Mouse (Mus musculus): ENCODE data around the gene Tmem9.

Tmem9 gene

GRCm38 (mm10) chr1:136031697-136032096 lies 23.7 kb downstream of the Tmem9 start:
- no peak for DNase-seq

DNA sequence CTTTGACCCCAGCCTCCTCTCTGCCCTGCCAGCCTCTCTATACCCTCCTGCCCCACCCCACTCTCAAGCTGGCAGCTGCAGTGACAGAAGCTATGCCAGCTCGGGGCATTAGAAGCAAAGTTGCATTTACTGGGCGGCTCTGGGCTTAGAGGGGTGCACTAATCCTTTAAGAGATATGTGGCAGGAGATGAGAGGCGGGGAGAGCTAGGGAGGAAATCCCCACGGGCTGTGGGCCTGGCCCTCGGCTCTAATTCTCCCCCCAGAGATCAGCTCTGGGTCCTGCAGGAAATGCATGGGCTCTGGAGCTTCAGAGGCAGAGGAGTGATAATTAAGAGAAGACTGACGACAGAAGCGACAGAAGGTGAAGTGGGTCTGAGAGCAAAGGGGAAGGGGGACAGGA lies 25.0 kb downstream of the Tmem9 start:
- no peak for DNase-seq

DNA sequence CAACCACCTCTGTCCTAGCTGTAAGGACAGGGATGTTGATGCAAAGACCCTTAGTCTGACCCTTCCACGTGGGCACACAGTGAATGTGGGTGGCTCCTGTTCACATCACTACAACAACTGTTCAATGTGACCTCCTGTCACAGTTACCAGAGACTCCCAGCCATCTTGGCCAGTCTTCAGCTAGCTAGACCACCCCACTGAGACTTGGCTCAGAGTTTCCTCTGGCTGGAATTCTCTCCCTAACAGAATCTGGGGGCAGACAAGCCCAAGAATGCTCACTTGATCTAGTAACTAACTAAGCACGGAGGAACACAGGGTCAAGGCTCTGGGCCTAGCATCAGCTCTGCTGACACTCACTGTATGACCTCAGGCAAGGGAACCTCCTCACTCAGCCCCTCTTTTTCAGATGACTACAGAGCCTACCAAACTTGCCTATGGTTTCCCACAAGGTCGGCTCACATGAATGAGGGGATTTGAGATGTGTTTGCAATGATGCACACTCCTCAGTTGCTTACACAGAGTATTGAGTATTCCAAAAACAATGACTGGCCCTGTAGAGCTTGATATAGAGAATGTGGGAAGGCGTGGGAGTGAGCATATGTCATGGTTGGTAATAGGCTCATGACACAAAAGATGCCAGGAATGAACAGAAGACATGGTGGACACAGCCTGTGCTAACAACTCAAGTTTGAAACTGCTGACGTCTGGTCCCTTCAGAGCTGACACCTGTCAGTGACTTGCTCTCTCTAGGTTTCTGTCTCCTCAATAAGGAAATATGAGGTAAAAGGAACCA lies 31.0 kb downstream of the Tmem9 start:
- DNase-seq, result no peak

DNA sequence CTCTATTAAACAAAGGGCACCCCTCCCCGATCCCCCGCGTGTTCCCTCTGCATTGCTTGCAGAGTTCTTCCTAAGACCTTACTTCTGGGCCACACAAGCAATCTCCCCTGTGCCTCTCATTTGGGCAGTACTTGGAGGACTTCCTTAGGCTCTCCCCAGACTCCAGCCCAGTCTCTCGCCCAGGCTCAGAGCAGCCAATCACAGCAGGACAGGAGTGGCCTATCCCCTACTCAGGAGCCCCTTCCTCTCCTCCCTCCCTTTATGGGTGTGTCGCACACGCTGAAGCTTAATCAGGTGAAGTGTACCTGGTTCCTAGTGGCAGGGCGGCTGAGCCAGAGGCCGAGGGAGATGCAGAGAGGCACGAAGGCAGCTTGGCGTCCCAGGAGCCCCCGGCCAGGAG lies 32.5 kb downstream of the Tmem9 start:
- DNase-seq, result no peak

GRCm38 (mm10) chr1:136040874-136041273 lies 32.9 kb downstream of the Tmem9 start:
- DNase-seq, result no peak

GRCm38 (mm10) chr1:136045774-136046173 lies 37.8 kb downstream of the Tmem9 start:
- DNase-seq, result peak; percentile 65

GRCm38 (mm10) chr1:136047432-136047831 lies 39.5 kb downstream of the Tmem9 start:
- DNase-seq, result peak; percentile 10

DNA sequence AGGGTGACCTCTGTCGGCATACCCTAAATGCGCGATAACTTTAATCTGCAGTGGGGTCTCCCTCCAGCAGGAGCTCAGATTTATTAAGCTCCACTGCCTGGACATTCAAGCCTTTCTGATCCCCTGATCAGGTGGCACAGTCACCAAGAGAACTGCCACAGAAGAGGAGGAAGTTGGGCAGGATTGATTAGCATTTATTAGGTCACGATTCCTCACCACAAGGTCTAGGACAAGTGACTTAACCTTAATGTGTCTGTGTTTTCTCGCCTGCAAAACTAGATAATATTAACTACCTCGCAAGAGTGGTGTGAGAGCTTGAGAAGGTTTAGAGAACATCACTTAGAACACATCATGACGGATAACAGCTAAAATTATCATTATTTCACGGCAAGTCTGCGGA lies 39.9 kb downstream of the Tmem9 start:
- no peak for DNase-seq

GRCm38 (mm10) chr1:136050312-136051012 lies 42.5 kb downstream of the Tmem9 start, which contains the start of gene Ascl5:
Ascl5 (plus strand) TSS chr1:136050804.
- DNase-seq, result peak; percentile 7

DNA sequence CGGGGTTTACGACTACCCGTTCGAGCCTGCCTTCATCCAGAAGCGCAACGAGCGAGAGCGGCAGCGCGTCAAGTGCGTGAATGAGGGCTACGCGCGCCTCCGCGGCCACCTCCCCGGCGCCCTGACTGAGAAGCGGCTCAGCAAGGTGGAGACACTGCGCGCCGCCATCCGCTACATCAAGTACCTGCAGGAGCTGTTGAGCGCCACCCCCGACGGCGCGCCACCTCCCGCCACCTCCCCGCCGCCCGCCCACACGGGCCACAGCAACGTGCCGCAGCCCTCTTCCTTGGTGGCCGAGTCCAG lies 43.0 kb downstream of the Tmem9 start:
- DNase-seq, result peak; percentile 12

GRCm38 (mm10) chr1:136051465-136051864 lies 43.5 kb downstream of the Tmem9 start:
- DNase-seq, result peak; percentile 86

DNA sequence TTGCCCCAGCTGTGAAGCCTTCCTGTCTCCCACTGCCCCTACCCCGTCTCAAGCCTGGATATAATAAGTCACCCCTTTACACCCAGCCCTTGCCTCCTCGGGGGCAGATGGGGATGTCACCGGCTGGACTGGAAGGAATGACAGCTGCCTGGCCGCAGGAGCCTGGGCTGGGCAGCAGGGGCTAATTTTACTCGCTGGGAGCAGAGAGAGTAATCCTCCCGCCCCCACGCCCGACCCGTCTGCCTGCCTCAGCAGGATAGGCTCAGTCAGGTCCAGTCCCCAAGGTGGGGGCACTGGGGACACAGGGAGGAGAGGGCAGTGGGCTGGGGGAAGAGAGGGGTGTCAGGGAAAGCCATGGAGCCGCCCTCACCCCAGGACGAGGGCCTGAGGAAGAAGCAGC lies 44.6 kb downstream of the Tmem9 start, which contains the start of gene Cacna1s:
Gene Cacna1s, plus strand, starts transcription at position 204 of the 400 bp plus-strand sequence.
- no peak for DNase-seq

- no peak for DNase-seq
Measured at GRCm38 (mm10) chr1:136055771-136056170, 47.8 kb downstream of the Tmem9 start.

- DNase-seq, result no peak
Measured at GRCm38 (mm10) chr1:136058594-136058993, 50.6 kb downstream of the Tmem9 start.

- peak; percentile 85 for DNase-seq
Measured at GRCm38 (mm10) chr1:136061041-136061789, 53.3 kb downstream of the Tmem9 start.

DNA sequence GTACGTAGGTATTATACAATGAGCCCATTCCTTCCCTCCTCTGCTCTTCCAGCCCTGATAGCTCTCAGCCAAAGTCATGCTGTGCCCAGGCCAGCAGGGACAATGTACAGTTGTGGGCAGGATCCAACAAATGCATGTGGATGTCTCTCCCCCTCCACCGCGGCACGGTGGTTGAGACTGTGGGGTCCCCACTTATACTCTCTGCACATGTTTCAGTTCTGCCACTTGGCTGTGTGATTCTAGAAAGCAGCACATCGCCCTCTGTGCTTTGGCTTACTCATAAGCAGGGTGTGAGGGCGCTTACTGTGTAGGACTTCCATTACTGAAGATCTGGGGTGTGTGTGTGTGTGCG lies 53.8 kb downstream of the Tmem9 start:
- no peak for DNase-seq

GRCm38 (mm10) chr1:136063991-136064390 lies 56.0 kb downstream of the Tmem9 start:
- DNase-seq, result no peak

- DNase-seq, result no peak
Measured at GRCm38 (mm10) chr1:136066621-136067020, 58.7 kb downstream of the Tmem9 start.

- no peak for DNase-seq
Measured at GRCm38 (mm10) chr1:136067579-136067978, 59.6 kb downstream of the Tmem9 start.

- peak; percentile 65 for DNase-seq
Measured at GRCm38 (mm10) chr1:136076086-136076485, 68.1 kb downstream of the Tmem9 start.

DNA sequence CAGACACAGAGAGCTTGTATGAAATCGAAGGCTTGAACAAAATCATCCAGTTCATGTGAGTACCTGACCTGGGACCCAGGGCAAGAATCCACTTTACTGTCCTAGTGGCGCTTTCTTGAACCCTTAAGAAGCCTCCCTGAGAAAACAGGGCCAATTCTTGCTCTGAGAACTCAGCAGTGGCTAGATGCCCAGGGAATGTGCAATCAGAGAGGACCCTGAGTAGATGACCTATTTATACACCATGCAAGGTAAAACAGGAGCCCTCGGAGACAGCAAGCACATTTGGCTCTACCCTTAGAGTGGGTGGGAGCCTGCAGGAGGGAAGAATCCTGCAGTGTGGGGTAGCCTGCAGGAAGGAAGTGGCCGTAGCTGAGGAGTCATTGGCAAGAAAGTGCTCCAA lies 69.7 kb downstream of the Tmem9 start:
- no peak for DNase-seq

GRCm38 (mm10) chr1:136081161-136081560 lies 73.2 kb downstream of the Tmem9 start:
- no peak for DNase-seq

All from lung, postnatal 36 days (tissue).